ENCODE assay signal across 28 mouse cellular contexts in the genomic region with DNA sequence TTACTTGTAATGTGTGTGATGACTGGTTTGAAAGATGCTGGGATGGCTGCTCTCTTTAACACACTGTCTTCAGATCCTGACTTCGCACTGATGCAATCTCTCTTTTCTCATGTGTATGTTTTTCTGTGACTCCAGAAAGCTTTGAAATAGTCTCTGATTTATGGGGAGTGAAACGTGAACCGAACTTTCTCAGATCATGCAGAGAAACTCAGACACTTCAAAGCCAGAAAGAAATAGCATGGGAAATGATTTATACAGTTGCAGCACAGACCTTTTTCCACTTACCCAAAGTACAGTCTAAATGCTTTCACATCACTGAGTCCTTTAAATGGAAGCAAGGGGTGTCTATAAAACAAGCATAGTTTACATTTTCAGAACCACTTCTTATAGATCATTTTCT.
DNase-seq lines count a peak whose midpoint lies in the region; ATAC-seq and TF ChIP-seq lines count a peak whose summit lies in the region.
"Had no signal": no experiment of that assay in that cellular context is flagged by ENCODE, and none has a peak within 500 bp of the region (broad histone marks: within the 10 kb centered on the region; RNA-seq: fewer than 3 reads in every experiment).

No protein-coding gene starts in this region.

- no peaks in the 10 kb centered on the region for H3K9me3 ChIP-seq in kidney, embryonic 14.5 days (ENCODE audit: control insufficient read depth, low read length)
- H3K9me3 ChIP-seq in lung, embryonic 14.5 days (ENCODE audit: low read depth, low read length), result no peaks in the 10 kb centered on the region
- no peaks in the 10 kb centered on the region for H3K9me3 ChIP-seq in heart, embryonic 12.5 days (replicated peaks)
- H3K9me3 ChIP-seq: embryonic facial prominence, embryonic 12.5 days; heart, embryonic 13.5 days; midbrain, embryonic 13.5 days; neural tube, embryonic 13.5 days had no signal

- H3K36me3 ChIP-seq in kidney, embryonic 14.5 days (ENCODE audit: control insufficient read depth, insufficient read depth, low read length), result no peaks in the 10 kb centered on the region; the same call in 1 of the 2 replicates
- H3K36me3 ChIP-seq in lung, embryonic 14.5 days (ENCODE audit: insufficient read depth), result no peaks in the 10 kb centered on the region; the same call in 1 of the 2 replicates
- H3K36me3 ChIP-seq in heart, embryonic 12.5 days, result no peaks in the 10 kb centered on the region
- H3K36me3 ChIP-seq: embryonic facial prominence, embryonic 12.5 days; midbrain, embryonic 13.5 days; neural tube, embryonic 13.5 days had no signal

- peak; percentile 40; the same call in 1 of the 2 replicates for ATAC-seq in kidney, embryonic 14.5 days (ENCODE audit: low FRiP score, low TSS enrichment)
- peak; percentile 63; the same call in 1 of the 2 replicates for ATAC-seq in lung, embryonic 14.5 days (ENCODE audit: insufficient read depth)
- no peak for ATAC-seq in erythroblast, adult 5-6 weeks (replicated peaks; ENCODE audit: low FRiP score, poor library complexity, severe bottlenecking)
- ATAC-seq in heart, embryonic 12.5 days (ENCODE audit: insufficient number of reproducible peaks, low FRiP score), result no peak
- ATAC-seq: forebrain, embryonic 16.5 days; intestine, postnatal 0 days; midbrain, embryonic 13.5 days; Patski had no signal

- H3K4me1 ChIP-seq in kidney, embryonic 14.5 days (ENCODE audit: control insufficient read depth, insufficient read depth, low read length), result peaks cover 16% of the 10 kb centered on the region; the same call in 1 of the 2 replicates
- no peaks in the 10 kb centered on the region for H3K4me1 ChIP-seq in lung, embryonic 14.5 days (ENCODE audit: insufficient read depth)
- H3K4me1 ChIP-seq in heart, embryonic 12.5 days (replicated peaks), result peaks cover 28% of the 10 kb centered on the region

- 7% methylated on average over 3 of the region's 3 CpGs for WGBS in kidney, embryonic 14.5 days
- 26% methylated on average over 3 of the region's 3 CpGs for WGBS in lung, embryonic 14.5 days
- 75% methylated on average over 3 of the region's 3 CpGs for WGBS in heart, embryonic 12.5 days

- H3K9ac ChIP-seq in kidney, embryonic 14.5 days (ENCODE audit: low read depth, low read length), result no peak overlapping the region
- H3K9ac ChIP-seq in lung, embryonic 14.5 days, result no peak overlapping the region
- H3K9ac ChIP-seq in heart, embryonic 12.5 days, result no peak overlapping the region
- H3K9ac ChIP-seq: embryonic facial prominence, embryonic 12.5 days; heart, embryonic 13.5 days; hindbrain, embryonic 14.5 days; midbrain, embryonic 13.5 days; neural tube, embryonic 13.5 days had no signal

- no peak for DNase-seq in kidney, adult 11 months
- peak; percentile 73 for DNase-seq in lung, embryonic 14.5 days
- no peak for DNase-seq in lung, adult 18-20 months
- peak; percentile 31 for DNase-seq in embryo, embryonic 11 days
- DNase-seq in mesoderm, embryonic 11.5 days (ENCODE audit: low read depth, low spot score), result peak; percentile 78
- DNase-seq: cerebellum, adult 11 months; cerebellum, adult 9-10 months; cerebellum, postnatal 36 days; heart, adult 2 months; heart, postnatal 10 days; kidney, postnatal 14 days; lung, postnatal 14 days; right cerebral cortex, postnatal 4 days; thymus, postnatal 14 days had no signal

- no peak for TF ChIP-seq CTCF in lung, embryonic 14.5 days (IDR thresholded peaks at IDR 0.05; ENCODE audit: low read depth)

- H3K27ac ChIP-seq in kidney, embryonic 14.5 days (ENCODE audit: low read depth, low read length), result no peak overlapping the region
- H3K27ac ChIP-seq in lung, embryonic 14.5 days (ENCODE audit: low read depth), result peak overlapping the region; percentile 39; the same call in 1 of the 2 replicates
- no peak overlapping the region for H3K27ac ChIP-seq in heart, embryonic 12.5 days (ENCODE audit: poor library complexity, severe bottlenecking)
- H3K27ac ChIP-seq: embryonic facial prominence, embryonic 12.5 days; heart, adult 2 months; heart, embryonic 13.5 days; hindbrain, embryonic 14.5 days; layer of hippocampus, adult 2 months; midbrain, embryonic 13.5 days; neural tube, embryonic 13.5 days had no signal

- H3K4me2 ChIP-seq in kidney, embryonic 14.5 days (replicated peaks; ENCODE audit: low read depth, low read length), result no peak overlapping the region
- no peak overlapping the region for H3K4me2 ChIP-seq in lung, embryonic 14.5 days
- H3K4me2 ChIP-seq in heart, embryonic 12.5 days, result no peak overlapping the region
- H3K4me2 ChIP-seq: embryonic facial prominence, embryonic 12.5 days; heart, embryonic 13.5 days; hindbrain, embryonic 14.5 days; liver, embryonic 11.5 days; midbrain, embryonic 13.5 days; neural tube, embryonic 13.5 days had no signal

- no peaks in the 10 kb centered on the region for H3K27me3 ChIP-seq in kidney, embryonic 14.5 days (ENCODE audit: control insufficient read depth, insufficient read depth, low read length)
- H3K27me3 ChIP-seq in lung, embryonic 14.5 days (ENCODE audit: insufficient read depth, low read length), result no peaks in the 10 kb centered on the region
- no peaks in the 10 kb centered on the region for H3K27me3 ChIP-seq in heart, embryonic 12.5 days (replicated peaks)
- H3K27me3 ChIP-seq: embryonic facial prominence, embryonic 12.5 days; heart, embryonic 13.5 days; midbrain, embryonic 13.5 days; neural tube, embryonic 13.5 days; Patski had no signal

- no peak overlapping the region for H3K4me3 ChIP-seq in kidney, embryonic 14.5 days (ENCODE audit: low read length)
- no peak overlapping the region for H3K4me3 ChIP-seq in lung, embryonic 14.5 days (ENCODE audit: low read depth, low read length)
- H3K4me3 ChIP-seq in heart, embryonic 12.5 days, result no peak overlapping the region
- H3K4me3 ChIP-seq: embryonic facial prominence, embryonic 12.5 days; erythroblast, embryonic 14.5 days; heart, adult 2 months; heart, embryonic 13.5 days; layer of hippocampus, adult 2 months; midbrain, embryonic 13.5 days; neural tube, embryonic 13.5 days had no signal

Comparison
In these comparisons a context has a peak if more than half of its experiments do, and no peak if none do; other contexts are left out.
1. DNase-seq: peak in lung, embryonic 14.5 days (single experiment), embryo, embryonic 11 days (single experiment) and mesoderm, embryonic 11.5 days (single experiment); none in kidney, adult 11 months (single experiment) and lung, adult 18-20 months (0 of 2).
2. ATAC-seq: peak in kidney, embryonic 14.5 days (single experiment) and lung, embryonic 14.5 days (single experiment); none in erythroblast, adult 5-6 weeks (single experiment) and heart, embryonic 12.5 days (single experiment).